In genomic region chr3:101661184-101661992, GRCm38 (mm10) we compare ENCODE assay signal across 9 mouse cellular contexts. TPM values are rescaled to one million over a fixed set of nuclear protein-coding genes. Genes with fewer than 3 reads are reported as not detected.
DNase-seq lines count a peak whose midpoint lies in the region; ATAC-seq and TF ChIP-seq lines count a peak whose summit lies in the region.
"Had no signal": no experiment of that assay in that cellular context is flagged by ENCODE, and none has a peak within 500 bp of the region (broad histone marks: within the 10 kb centered on the region; RNA-seq: fewer than 3 reads in every experiment).

No protein-coding gene starts in this region.

- H3K9ac ChIP-seq in embryonic facial prominence, embryonic 14.5 days (ENCODE audit: low read depth, low read length), result no peak overlapping the region
- no peak overlapping the region for H3K9ac ChIP-seq in neural tube, embryonic 15.5 days (replicated peaks)
- no peak overlapping the region for H3K9ac ChIP-seq in heart, adult 2 months (ENCODE audit: low read depth, low read length)
- H3K9ac ChIP-seq: liver, embryonic 14.5 days had no signal

- no peak overlapping the region for H3K4me2 ChIP-seq in embryonic facial prominence, embryonic 14.5 days (ENCODE audit: low read depth, low read length)
- no peak overlapping the region for H3K4me2 ChIP-seq in neural tube, embryonic 15.5 days

- no peak for ATAC-seq in embryonic facial prominence, embryonic 14.5 days (ENCODE audit: low read depth)
- peak; percentile 85 for ATAC-seq in neural tube, embryonic 15.5 days (ENCODE audit: low FRiP score)

- DNase-seq in left cerebral cortex, postnatal 14 days (ENCODE audit: low spot score in 2 of 2), result peak; percentile 25 to 54
- DNase-seq in left cerebral cortex, adult 11 months (ENCODE audit: low spot score), result no peak
- peak; percentile 44 for DNase-seq in embryonic facial prominence, embryonic 14.5 days (ENCODE audit: low spot score)
- peak; percentile 13 for DNase-seq in kidney, postnatal 10 days
- DNase-seq in heart, adult 2 months, result no peak
- DNase-seq in spleen, postnatal 36 days (ENCODE audit: low spot score in 2 of 2), result no peak
- no peak for DNase-seq in urinary bladder, postnatal 14 days (ENCODE audit: low spot score)

- H3K79me2 ChIP-seq in heart, adult 2 months (replicated peaks; ENCODE audit: control insufficient read depth, insufficient read depth, low read length), result no peaks in the 10 kb centered on the region

- TF ChIP-seq POLR2A in heart, adult 2 months (IDR thresholded peaks at IDR 0.05; ENCODE audit: insufficient read depth, low read depth, low read length), result no peak

- H3K4me1 ChIP-seq in embryonic facial prominence, embryonic 14.5 days (ENCODE audit: control insufficient read depth, insufficient read depth, low read length), result no peaks in the 10 kb centered on the region
- H3K4me1 ChIP-seq in neural tube, embryonic 15.5 days, result peaks cover 19% of the 10 kb centered on the region
- no peaks in the 10 kb centered on the region for H3K4me1 ChIP-seq in heart, adult 2 months (ENCODE audit: control insufficient read depth, insufficient read depth, low read length)

- no peak overlapping the region for H3K27ac ChIP-seq in embryonic facial prominence, embryonic 14.5 days (replicated peaks; ENCODE audit: low read depth, low read length)
- peak overlapping the region; percentile 67; the same call in 1 of the 2 replicates for H3K27ac ChIP-seq in neural tube, embryonic 15.5 days (replicated peaks)
- H3K27ac ChIP-seq in heart, adult 2 months, result no peak overlapping the region
- H3K27ac ChIP-seq: liver, embryonic 14.5 days had no signal

- H3K4me3 ChIP-seq in embryonic facial prominence, embryonic 14.5 days (ENCODE audit: low read depth, low read length), result no peak overlapping the region
- no peak overlapping the region for H3K4me3 ChIP-seq in neural tube, embryonic 15.5 days (replicated peaks)
- H3K4me3 ChIP-seq in heart, adult 2 months, result no peak overlapping the region

- intact Hi-C loops in left cerebral cortex, postnatal 14 days (cut with DNase I), result no loop called here
- intact Hi-C loops in heart, adult 2 months (cut with DNase I), result no loop called here

- no peaks in the 10 kb centered on the region for H3K36me3 ChIP-seq in embryonic facial prominence, embryonic 14.5 days (ENCODE audit: control insufficient read depth, insufficient read depth, low read length)
- H3K36me3 ChIP-seq in neural tube, embryonic 15.5 days, result no peaks in the 10 kb centered on the region
- no peaks in the 10 kb centered on the region for H3K36me3 ChIP-seq in heart, adult 2 months (ENCODE audit: control insufficient read depth, insufficient read depth, low read length)

- 40% methylated on average over 9 of the region's 9 CpGs for WGBS in embryonic facial prominence, embryonic 14.5 days
- WGBS in neural tube, embryonic 15.5 days, result 34% methylated on average over 9 of the region's 9 CpGs
- WGBS in heart, adult 2 months, result 70% methylated on average over 9 of the region's 9 CpGs

- no peak for TF ChIP-seq CTCF in heart, adult 2 months (IDR thresholded peaks at IDR 0.05)

- H3K27me3 ChIP-seq in embryonic facial prominence, embryonic 14.5 days (replicated peaks; ENCODE audit: control insufficient read depth, insufficient read depth, low read length), result no peaks in the 10 kb centered on the region
- H3K27me3 ChIP-seq in neural tube, embryonic 15.5 days (replicated peaks), result no peaks in the 10 kb centered on the region
- H3K27me3 ChIP-seq in heart, adult 2 months (ENCODE audit: control insufficient read depth, insufficient read depth, low read length), result no peaks in the 10 kb centered on the region

- TF ChIP-seq EP300 in heart, adult 2 months (IDR thresholded peaks at IDR 0.05; ENCODE audit: insufficient read depth, low read depth, low read length), result no peak

- H3K9me3 ChIP-seq in embryonic facial prominence, embryonic 14.5 days (ENCODE audit: control insufficient read depth, low read length), result no peaks in the 10 kb centered on the region
- H3K9me3 ChIP-seq in neural tube, embryonic 15.5 days (replicated peaks), result no peaks in the 10 kb centered on the region

RNA-seq across cellular contexts. Expression of gene Atp1a1, which starts 56.9 kb away (rescaled TPM):
- total RNA-seq in left cerebral cortex, postnatal 14 days (2021), result 1,000 to 10,000 TPM; 1,135 to 1,354 TPM
- 153 and 162 TPM in 2 replicates for polyA plus RNA-seq in embryonic facial prominence, embryonic 14.5 days (2014; fragmentation: Nextera tagmentation; extraction: Ambion mirVana)
- 77.2 and 88.7 TPM in 2 replicates for polyA plus RNA-seq in neural tube, embryonic 15.5 days (2015; fragmentation: Nextera tagmentation; extraction: Ambion mirVana)
- total RNA-seq in heart, adult 2 months (2021), result 100 to 1,000 TPM; 800 to 832 TPM
- polyA plus RNA-seq in heart, adult 2 months (2012; rRNA removed), result 523 and 821 TPM in 2 replicates

Comparison
In these comparisons a context has a peak if more than half of its experiments do, and no peak if none do; other contexts are left out.
1. DNase-seq: peak in left cerebral cortex, postnatal 14 days (2 of 2), embryonic facial prominence, embryonic 14.5 days (single experiment) and kidney, postnatal 10 days (single experiment); none in left cerebral cortex, adult 11 months (single experiment), heart, adult 2 months (0 of 2), spleen, postnatal 36 days (0 of 2) and urinary bladder, postnatal 14 days (single experiment).